Mouse (Mus musculus) brain, embryonic 14.5 days (tissue): ENCODE results near the gene Sike1. TPM values are rescaled to one million over a fixed set of nuclear protein-coding genes. Genes with fewer than 3 reads are reported as not detected.

Source experiments
- DNase-seq: peaks from one replicate; pipeline ENCODE4 v3.0.0-alpha.2; 2011; ENCODE audit warnings: low read depth
- CTCF ChIP-seq: fragments of 200-500 bp; IDR thresholded peaks from 2 replicates; pipeline ENCODE4 v1.5.1; 2012; ENCODE audit warnings: inconsistent platforms, mild to moderate bottlenecking, moderate library complexity, borderline replicate concordance; ENCODE audit not compliant: insufficient read depth, insufficient read length; ENCODE audit errors: extremely low read depth
- POLR2A ChIP-seq: fragments of 200-500 bp; IDR thresholded peaks from 2 replicates; pipeline ENCODE4 v1.6.1; 2012; ENCODE audit warnings: mild to moderate bottlenecking, inconsistent platforms, borderline replicate concordance; ENCODE audit not compliant: poor library complexity, insufficient read depth, insufficient read length, severe bottlenecking; ENCODE audit errors: extremely low read depth
- polyA plus RNA-seq: library from polyadenylated mRNA; depleted of rRNA; stranded (reverse); fragments of >200 nt; gene quantifications from 2 replicates; pipeline ENCODE4 v1.2.3, GENCODE M21; 2012; rRNA removed

Gene Sike1
- polyA plus RNA-seq, 1 experiment: 49.0 TPM

DNA sequence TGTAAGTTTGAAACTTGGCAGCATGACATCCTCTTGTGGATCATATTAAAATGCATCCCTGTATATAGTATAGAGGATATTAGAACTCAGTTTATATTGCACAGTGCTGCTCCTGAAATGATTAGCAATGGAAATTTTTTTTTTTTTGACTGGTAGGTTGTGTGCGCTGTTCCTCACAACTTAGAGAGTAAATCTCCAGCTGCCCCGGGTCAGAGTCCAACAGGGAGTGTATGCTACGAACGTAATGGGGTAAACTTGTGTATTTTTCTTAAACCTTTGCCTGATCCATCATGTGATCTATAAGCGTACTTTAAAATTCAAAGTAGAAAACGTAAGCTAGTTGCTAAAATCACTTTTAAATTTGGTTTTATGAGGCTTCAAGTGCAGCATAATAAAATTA lies 44.8 kb downstream of the Sike1 start:
- no peak for TF ChIP-seq POLR2A
- TF ChIP-seq CTCF: no peak
- DNase-seq: no peak

DNA sequence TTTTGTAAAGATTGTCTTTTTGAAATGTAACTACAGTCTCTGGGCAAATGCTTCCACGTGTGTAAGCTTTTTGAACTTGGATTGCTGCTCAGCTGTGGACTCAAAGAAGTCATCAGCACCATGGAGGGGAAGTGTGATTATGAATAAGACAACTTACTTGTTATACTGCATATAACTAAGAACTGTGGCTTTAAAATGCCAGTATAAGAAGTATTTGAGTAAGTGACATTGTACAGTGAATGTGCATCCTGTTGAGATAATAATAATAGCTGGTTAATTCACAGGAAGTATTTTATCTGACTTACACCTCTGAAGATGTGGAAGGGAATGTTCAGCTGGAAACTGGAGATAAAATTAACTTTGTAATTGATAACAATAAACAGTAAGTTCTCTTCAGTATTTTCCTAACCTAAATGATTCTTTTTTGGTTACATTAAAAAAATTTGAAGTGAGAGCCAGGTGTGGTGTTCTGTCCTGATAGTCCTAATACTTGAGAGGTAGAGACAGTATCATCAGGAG lies 45.4 kb downstream of the Sike1 start:
- no peak for TF ChIP-seq POLR2A
- TF ChIP-seq CTCF: no peak
- no peak for DNase-seq

DNA sequence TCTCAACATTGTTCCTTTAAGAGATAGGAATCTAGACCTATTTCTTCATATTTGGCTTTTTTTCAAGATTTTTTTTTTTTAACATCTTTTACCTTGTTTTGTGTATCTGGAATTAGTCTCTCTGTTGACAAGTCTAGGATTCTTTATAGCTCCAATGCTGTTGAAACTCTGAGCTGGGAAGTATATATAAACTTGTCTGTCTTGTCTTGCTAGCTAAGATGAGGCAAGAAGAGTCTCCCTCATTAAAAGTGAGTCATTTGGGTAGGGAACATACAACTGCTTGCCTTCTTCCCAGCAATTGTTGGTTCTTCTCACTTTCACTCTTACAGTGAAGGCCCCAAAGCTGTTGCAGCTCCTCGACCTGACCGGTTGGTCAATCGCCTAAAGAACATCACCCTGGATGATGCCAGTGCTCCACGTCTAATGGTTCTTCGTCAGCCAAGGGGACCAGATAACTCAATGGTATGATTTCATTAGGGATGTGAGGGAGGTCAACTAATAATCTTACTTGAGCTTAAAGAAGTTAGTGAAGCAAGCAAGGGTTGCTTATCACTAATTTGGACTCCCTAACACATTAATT lies 60.6 kb downstream of the Sike1 start:
- TF ChIP-seq CTCF: no peak
- TF ChIP-seq POLR2A: no peak
- DNase-seq: no peak

DNA sequence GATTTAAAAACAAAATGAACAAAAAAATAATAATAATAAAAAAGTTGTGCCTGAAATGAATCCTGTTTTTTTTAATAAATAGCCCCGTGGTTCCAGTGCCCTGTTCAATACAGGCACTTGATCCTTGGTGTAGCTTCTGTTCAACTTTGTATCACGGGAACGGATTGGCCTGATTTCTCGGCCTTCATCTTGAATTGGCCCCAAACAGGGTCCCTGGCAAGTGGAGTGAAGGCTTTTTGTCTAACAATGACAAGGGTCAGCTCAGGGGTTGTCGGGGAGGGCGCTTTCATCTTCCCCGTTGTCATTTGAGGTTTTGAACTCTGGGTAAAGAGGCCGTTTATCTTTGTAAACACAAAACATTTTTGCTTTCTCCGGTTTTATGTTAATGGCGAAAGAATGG lies 62.2 kb downstream of the Sike1 start:
- DNase-seq: no peak

More for the DNA sequence above, 62.2 kb downstream of the Sike1 start:
- no peak for TF ChIP-seq POLR2A

Other genes with a start within 250 kb of the Sike1 start
- not detected in 2 replicates for gene Tshb, start 213.0 kb upstream of the Sike1 start, polyA plus RNA-seq
- gene Sycp1, start 59.6 kb upstream of the Sike1 start, polyA plus RNA-seq: not detected in 2 replicates
- gene Nr1h5, start 31.6 kb upstream of the Sike1 start, polyA plus RNA-seq: 0.12 and 0.13 TPM in 2 replicates
- gene Csde1, start 24.7 kb downstream of the Sike1 start, polyA plus RNA-seq: 61.0 and 122 TPM in 2 replicates
- 70.2 and 80.4 TPM in 2 replicates for gene Nras, start 62.6 kb downstream of the Sike1 start, polyA plus RNA-seq
- gene Ampd1, start 78.3 kb downstream of the Sike1 start, polyA plus RNA-seq: 0.16 and 0.21 TPM in 2 replicates
- gene Dennd2c, start 106.9 kb downstream of the Sike1 start, polyA plus RNA-seq: 1.0 and 1.5 TPM in 2 replicates
- gene Bcas2, start 175.9 kb downstream of the Sike1 start, polyA plus RNA-seq: 161 and 168 TPM in 2 replicates